8 mouse cellular contexts compared by ENCODE assay signal in the genomic region with DNA sequence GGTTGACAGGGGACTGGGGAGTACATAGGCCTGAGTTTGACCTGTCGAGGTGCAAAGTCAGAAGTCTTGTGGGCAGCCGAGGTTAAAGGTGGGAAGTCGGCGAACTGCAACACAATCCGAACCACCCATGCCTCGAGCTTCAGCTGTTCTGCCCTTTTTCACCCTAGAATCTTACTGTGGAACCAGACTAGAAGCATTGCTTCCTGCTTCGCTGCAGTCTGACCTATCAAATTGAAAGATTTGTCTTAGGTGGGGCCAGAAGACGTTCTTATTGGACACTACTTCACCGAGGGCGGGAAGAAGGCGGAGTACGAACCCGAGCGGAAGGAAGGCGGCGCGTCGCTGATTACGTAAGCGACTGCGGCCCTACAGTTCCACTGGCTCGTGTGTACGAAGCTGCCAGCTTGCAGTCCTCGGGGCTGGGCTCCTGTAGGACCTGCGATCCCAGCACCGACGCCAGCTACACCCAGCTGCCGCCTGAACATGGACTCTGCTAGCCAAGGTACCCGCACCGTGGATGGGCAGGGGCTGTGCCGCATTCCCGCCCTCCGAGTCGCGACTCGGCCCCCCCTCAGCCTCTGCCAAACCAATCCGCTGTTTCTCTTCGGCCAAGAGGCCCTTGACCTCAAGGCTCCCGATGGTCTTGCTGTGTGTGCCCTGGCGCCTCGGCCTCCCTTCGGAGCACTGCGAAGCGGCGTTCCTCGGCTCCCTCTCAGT. TPM values are rescaled to one million over a fixed set of nuclear protein-coding genes. Genes with fewer than 3 reads are reported as not detected.
DNase-seq lines count a peak whose midpoint lies in the region; ATAC-seq and TF ChIP-seq lines count a peak whose summit lies in the region.

A gene (plus strand): TSS at position 312 of the 717 bp plus-strand sequence.

- no peaks in the 10 kb centered on the region for H3K27me3 ChIP-seq in MEL (ENCODE audit: control insufficient read depth in 1 of 2, insufficient read depth in 2 of 2, low read length in 2 of 2)
- no peaks in the 10 kb centered on the region for H3K27me3 ChIP-seq in cerebellum, adult 2 months (ENCODE audit: control insufficient read depth, insufficient read depth, low read length)
- no peaks in the 10 kb centered on the region for H3K27me3 ChIP-seq in forebrain, postnatal 0 days (ENCODE audit: insufficient read depth, low read length)
- no peaks in the 10 kb centered on the region for H3K27me3 ChIP-seq in lung, embryonic 15.5 days

- peak; percentile 98 for DNase-seq in MEL (ENCODE audit: low read depth, low spot score)
- DNase-seq in cerebellum, adult 2 months = peak; percentile 92 to 96
- DNase-seq in forebrain, postnatal 0 days = peak; percentile 97
- peak; percentile 94 for DNase-seq in heart, postnatal 4 days
- peak; percentile 89 to 93 for DNase-seq in layer of hippocampus, adult 8-10 months (ENCODE audit: low spot score in 2 of 2)
- peak; percentile 88 for DNase-seq in ovary, adult 18-20 months (ENCODE audit: low spot score)
- peak; percentile 96 for DNase-seq in thymus, postnatal 0 days (ENCODE audit: low spot score)

- under 1% methylated on average over 46 of the region's 46 CpGs for WGBS in cerebellum, adult 2 months
- 2% methylated on average over 46 of the region's 46 CpGs for WGBS in forebrain, postnatal 0 days
- under 1% methylated on average over 45 of the region's 46 CpGs for WGBS in lung, embryonic 15.5 days

- TF ChIP-seq RAD21 in MEL (IDR thresholded peaks at IDR 0.05; ENCODE audit: low read depth, low read length) = no peak

- no peaks in the 10 kb centered on the region for H3K9me3 ChIP-seq in MEL (replicated peaks; ENCODE audit: insufficient read depth, low read length)
- no peaks in the 10 kb centered on the region for H3K9me3 ChIP-seq in forebrain, postnatal 0 days (ENCODE audit: low read length)
- H3K9me3 ChIP-seq in lung, embryonic 15.5 days = no peaks in the 10 kb centered on the region

- peak within 1 kb of the TSS; percentile 94 to 98 for H3K4me3 ChIP-seq in MEL (ENCODE audit: control insufficient read depth in 1 of 2, insufficient read depth in 1 of 2, low read depth in 2 of 2, low read length in 2 of 2)
- H3K4me3 ChIP-seq in cerebellum, adult 2 months (replicated peaks; ENCODE audit: insufficient read depth, low read depth, low read length) = peak within 1 kb of the TSS; percentile 78
- peak within 1 kb of the TSS; percentile 93 for H3K4me3 ChIP-seq in forebrain, postnatal 0 days (ENCODE audit: low read depth, low read length)
- peak within 1 kb of the TSS; percentile 72 for H3K4me3 ChIP-seq in lung, embryonic 15.5 days

- TF ChIP-seq CTCF in MEL (IDR thresholded peaks at IDR 0.05 in 2 of 3, conservative IDR thresholded peaks at IDR 0.05 in 1 of 3; ENCODE audit: control insufficient read depth in 1 of 3, insufficient read depth in 1 of 3, low read depth in 2 of 3, low read length in 3 of 3, poor library complexity in 1 of 3, severe bottlenecking in 1 of 3) = no peak
- no peak for TF ChIP-seq CTCF in cerebellum, adult 2 months (IDR thresholded peaks at IDR 0.05; ENCODE audit: borderline replicate concordance, insufficient read depth, low read depth, low read length)
- no peak for TF ChIP-seq CTCF in forebrain, postnatal 0 days (IDR thresholded peaks at IDR 0.05; ENCODE audit: low read depth)

- peaks cover 5 to 10% of the 10 kb centered on the region in 2 experiments; a peak in 3 of 4 replicates for H3K4me1 ChIP-seq in MEL (ENCODE audit: control insufficient read depth in 1 of 2, insufficient read depth in 2 of 2, low read length in 2 of 2)
- H3K4me1 ChIP-seq in cerebellum, adult 2 months (ENCODE audit: control insufficient read depth, insufficient read depth, low read length) = peaks cover 11% of the 10 kb centered on the region
- peaks cover 5% of the 10 kb centered on the region; the same call in 1 of the 2 replicates for H3K4me1 ChIP-seq in forebrain, postnatal 0 days (ENCODE audit: insufficient read depth)
- peaks cover 18% of the 10 kb centered on the region for H3K4me1 ChIP-seq in lung, embryonic 15.5 days

- peak within 1 kb of the TSS; percentile 91 for H3K27ac ChIP-seq in MEL (ENCODE audit: control insufficient read depth, low read depth, low read length)
- H3K27ac ChIP-seq in cerebellum, adult 2 months (ENCODE audit: insufficient read depth, low read length) = peak within 1 kb of the TSS; percentile 54
- peak within 1 kb of the TSS; percentile 86 for H3K27ac ChIP-seq in forebrain, postnatal 0 days (ENCODE audit: low read depth, low read length)
- H3K27ac ChIP-seq in lung, embryonic 15.5 days = peak within 1 kb of the TSS; percentile 95

- no peak for TF ChIP-seq EP300 in MEL (IDR thresholded peaks at IDR 0.05; ENCODE audit: low read depth in 1 of 2, low read length in 2 of 2)

- peak; percentile 99 for ATAC-seq in forebrain, postnatal 0 days
- peak; percentile 97 for ATAC-seq in lung, embryonic 15.5 days (ENCODE audit: borderline replicate concordance, extremely low read depth, low FRiP score, low TSS enrichment)

- H3K36me3 ChIP-seq in MEL (ENCODE audit: control insufficient read depth in 1 of 2, insufficient read depth in 2 of 2, low read length in 2 of 2) = peaks cover 0 to 7% of the 10 kb centered on the region in 2 experiments; a peak in 3 of 4 replicates
- H3K36me3 ChIP-seq in forebrain, postnatal 0 days (ENCODE audit: insufficient read depth) = peaks cover 19% of the 10 kb centered on the region
- peaks cover 23% of the 10 kb centered on the region for H3K36me3 ChIP-seq in lung, embryonic 15.5 days

- peak; percentile 76 to 87 for TF ChIP-seq POLR2A in MEL (IDR thresholded peaks at IDR 0.05; ENCODE audit: control insufficient read depth in 1 of 2, insufficient read depth in 1 of 2, low read depth in 1 of 2, low read length in 2 of 2, poor library complexity in 1 of 2)
- TF ChIP-seq POLR2A in cerebellum, adult 2 months (IDR thresholded peaks at IDR 0.05; ENCODE audit: borderline replicate concordance, insufficient read depth, low read length) = peak; percentile 85

- H3K9ac ChIP-seq in MEL (ENCODE audit: control insufficient read depth, low read depth, low read length, poor library complexity, severe bottlenecking) = peak within 1 kb of the TSS; percentile 94
- peak within 1 kb of the TSS; percentile 90 for H3K9ac ChIP-seq in forebrain, postnatal 0 days
- peak within 1 kb of the TSS; percentile 87 for H3K9ac ChIP-seq in lung, embryonic 15.5 days

- H3K4me2 ChIP-seq in forebrain, postnatal 0 days (ENCODE audit: low read depth) = peak within 1 kb of the TSS; percentile 95
- peak within 1 kb of the TSS; percentile 90 for H3K4me2 ChIP-seq in lung, embryonic 15.5 days

- peaks cover 20% of the 10 kb centered on the region for H3K79me2 ChIP-seq in MEL (ENCODE audit: control insufficient read depth, insufficient read depth, low read length, poor library complexity)

TF ChIP-seq in MEL, 35 proteins besides CTCF, POLR2A, EP300 and RAD21 (continues in another document):
- TF ChIP-seq MYC (IDR thresholded peaks at IDR 0.05; ENCODE audit: low read depth, low read length) (peak; percentile 74; the same call in 1 of the 2 replicates), SMC3 (IDR thresholded peaks at IDR 0.05; ENCODE audit: low read depth, low read length) (no peak), ZNF384 (IDR thresholded peaks at IDR 0.05; ENCODE audit: low read depth, low read length) (no peak), HCFC1 (IDR thresholded peaks at IDR 0.05; ENCODE audit: low read depth, low read length) (peak; percentile 93), POLR2AphosphoS2 (IDR thresholded peaks at IDR 0.05; ENCODE audit: low read length) (peak; percentile 80), ELF1 (IDR thresholded peaks at IDR 0.05; ENCODE audit: low read depth, low read length) (peak; percentile 91), JUND (IDR thresholded peaks at IDR 0.05; ENCODE audit: low read depth, low read length) (no peak), RCOR1 (IDR thresholded peaks at IDR 0.05; ENCODE audit: low read depth, low read length) (no peak), MEF2A (IDR thresholded peaks at IDR 0.05; ENCODE audit: extremely low read depth, insufficient replicate concordance, low read depth, low read length, poor library complexity, severe bottlenecking) (no peak), GABPA (IDR thresholded peaks at IDR 0.05; ENCODE audit: low read depth, low read length) (no peak), USF1 (IDR thresholded peaks at IDR 0.05; ENCODE audit: low read depth, low read length) (no peak), TBP (IDR thresholded peaks at IDR 0.05; ENCODE audit: low read depth, low read length) (peak; percentile 70; the same call in 1 of the 2 replicates), KAT2A (conservative IDR thresholded peaks at IDR 0.05; ENCODE audit: low read depth, low read length) (no peak; the same call in 1 of the 2 replicates), MAX (IDR thresholded peaks at IDR 0.05; ENCODE audit: low read length) (peak; percentile 81), TCF12 (IDR thresholded peaks at IDR 0.05; ENCODE audit: low read depth, low read length) (peak; percentile 10; the same call in 1 of the 2 replicates), ETS1 (IDR thresholded peaks at IDR 0.05; ENCODE audit: low read depth, low read length) (peak; percentile 51; the same call in 1 of the 2 replicates), SIN3A (IDR thresholded peaks at IDR 0.05; ENCODE audit: low read length) (peak; percentile 87), ZMIZ1 (IDR thresholded peaks at IDR 0.05; ENCODE audit: low read depth, low read length) (no peak; the same call in 1 of the 2 replicates), MXI1 (IDR thresholded peaks at IDR 0.05; ENCODE audit: low read depth, low read length) (peak; percentile 91), E2F4 (IDR thresholded peaks at IDR 0.05; ENCODE audit: borderline replicate concordance, low read depth, low read length) (peak; percentile 82), MAZ (IDR thresholded peaks at IDR 0.05; ENCODE audit: low read depth, low read length) (0 out of 2 replicates have a peak, but pooled peaks have one; percentile 24), CHD2 (IDR thresholded peaks at IDR 0.05; ENCODE audit: low read length) (0 out of 2 replicates have a peak, but pooled peaks have one; percentile 40), BHLHE40 (IDR thresholded peaks at IDR 0.05; ENCODE audit: borderline replicate concordance, low read depth, low read length) (no peak)

RNA-seq across cellular contexts. Expression of the gene that starts here (rescaled TPM):
- 88.2 and 99.5 TPM in 2 replicates for total RNA-seq in MEL (2012; rRNA removed)
- polyA plus RNA-seq in MEL (2012; ENCODE audit: insufficient read depth in 1 of 2, insufficient read length in 2 of 2, low read depth in 1 of 2, low replicate concordance in 2 of 2, missing spikeins in 1 of 2) = 100 to 1,000 TPM in 1 of 2 experiments, not detected in 1; 119 TPM
- polyA plus RNA-seq in cerebellum, adult 2 months (2012; rRNA removed) = 154 and 159 TPM in 2 replicates
- 91.7 and 120 TPM in 2 replicates for total RNA-seq in forebrain, postnatal 0 days (2014; rRNA removed)
- polyA plus RNA-seq in forebrain, postnatal 0 days (2015; fragmentation: Nextera tagmentation; extraction: Ambion mirVana) = 114 and 128 TPM in 2 replicates
- 10 to 100 TPM; 65.9 to 72.7 TPM for total RNA-seq in heart, postnatal 4 days (2021)
- 10 to 100 TPM; 66.3 to 83.4 (median 80.6) TPM for total RNA-seq in layer of hippocampus, adult 8-10 months (2022)
- 155 and 160 TPM in 2 replicates for polyA plus RNA-seq in lung, embryonic 15.5 days (2015; fragmentation: Nextera tagmentation; extraction: Ambion mirVana)
- polyA plus RNA-seq in thymus, postnatal 0 days (2015; fragmentation: Nextera tagmentation; extraction: Ambion mirVana) = 118 and 124 TPM in 2 replicates

Comparison
In these comparisons a context has a peak if more than half of its experiments do, and no peak if none do; other contexts are left out.
1. Peak in every context shown above with its lines: DNase-seq, ATAC-seq, H3K4me3 ChIP-seq and H3K27ac ChIP-seq.